Mouse (Mus musculus): Measurements from ENCODE around the gene Sik3. TPM values are rescaled to one million over a fixed set of nuclear protein-coding genes. Genes with fewer than 3 reads are reported as not detected.

Gene Sik3
- total RNA-seq, 2 experiments from 2014 or later: 56.3 to 63.1 TPM

DNA sequence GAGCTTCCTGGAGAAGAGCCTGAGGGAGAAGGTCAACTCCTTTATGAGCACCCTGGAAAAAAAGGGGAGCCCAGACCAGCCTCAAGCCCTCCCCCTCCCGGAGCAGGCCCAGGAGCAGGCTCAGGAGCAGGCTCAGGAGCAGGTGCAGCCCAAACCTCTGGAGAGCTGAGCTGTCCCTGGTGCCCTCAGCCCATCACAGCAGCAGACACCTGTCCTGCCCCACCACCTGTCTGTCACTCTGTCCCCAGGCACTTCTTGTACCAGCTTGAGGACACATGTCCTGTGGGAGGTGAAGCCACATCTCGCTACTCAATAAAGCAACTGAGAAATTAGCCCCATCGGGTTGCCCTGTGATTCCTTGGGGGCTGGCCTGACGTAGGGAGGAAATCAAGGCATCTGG lies 230.5 kb downstream of the Sik3 start:
- no peak for DNase-seq
- intact Hi-C loops (cut with DNase I): loop anchor here (1.0 kb wide), 1 partner anchor 240 kb away; no protein-coding TSS in a partner anchor

- DNase-seq: no peak
- intact Hi-C loops (cut with DNase I): loop anchor here (1.0 kb wide), 1 partner anchor 240 kb away; no protein-coding TSS in a partner anchor
Measured at GRCm38 (mm10) chr9:46243584-46243983, 231.0 kb downstream of the Sik3 start.

DNA sequence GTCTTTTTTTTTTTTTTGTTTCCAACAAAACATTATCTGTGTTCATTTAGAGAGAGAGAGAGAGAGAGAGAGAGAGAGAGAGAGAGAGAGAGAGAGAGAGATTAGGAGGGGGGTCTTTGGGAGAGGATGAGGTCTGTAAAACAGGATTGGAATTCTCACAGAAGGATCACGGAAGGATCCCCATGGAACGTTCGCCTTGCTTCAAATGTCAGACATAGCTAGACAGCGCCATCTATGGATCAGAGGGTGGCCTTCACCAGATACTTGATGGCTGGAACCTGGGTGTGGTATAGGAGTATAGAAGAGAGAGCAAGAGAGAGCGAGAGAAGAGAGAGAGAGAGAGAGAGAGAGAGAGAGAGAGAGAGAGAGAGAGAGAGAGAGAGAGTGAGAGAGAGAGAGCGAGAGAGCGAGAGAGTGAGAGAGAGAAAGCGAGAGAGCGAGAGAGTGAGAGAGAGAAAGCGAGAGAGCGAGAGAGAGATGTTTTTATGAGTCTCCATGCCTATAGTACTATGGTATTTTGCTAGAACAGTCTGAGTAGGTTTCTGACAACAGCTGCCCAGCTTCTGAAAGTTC lies 234.2 kb downstream of the Sik3 start:
- intact Hi-C loops (cut with DNase I): loop anchor here (1.0 to 2.0 kb wide), 2 partner anchors 16 to 244 kb away; no protein-coding TSS in a partner anchor
- DNase-seq: peak; percentile 67 to 82

- intact Hi-C loops (cut with DNase I): no loop called here
- DNase-seq: no peak
Measured at GRCm38 (mm10) chr9:46256177-46256576, 243.6 kb downstream of the Sik3 start.

- DNase-seq: peak in 1 of 2 experiments; percentile 16
- intact Hi-C loops (cut with DNase I): no loop called here
Measured at GRCm38 (mm10) chr9:46256658-46257385, 244.2 kb downstream of the Sik3 start.

GRCm38 (mm10) chr9:46257546-46257945 lies 244.9 kb downstream of the Sik3 start:
- intact Hi-C loops (cut with DNase I): no loop called here
- peak in 1 of 2 experiments; percentile 22 for DNase-seq

GRCm38 (mm10) chr9:46259111-46259510 lies 246.5 kb downstream of the Sik3 start:
- DNase-seq: no peak
- intact Hi-C loops (cut with DNase I): no loop called here

- intact Hi-C loops (cut with DNase I): no loop called here
- DNase-seq: no peak
Measured at GRCm38 (mm10) chr9:46261131-46261530, 248.5 kb downstream of the Sik3 start.

DNA sequence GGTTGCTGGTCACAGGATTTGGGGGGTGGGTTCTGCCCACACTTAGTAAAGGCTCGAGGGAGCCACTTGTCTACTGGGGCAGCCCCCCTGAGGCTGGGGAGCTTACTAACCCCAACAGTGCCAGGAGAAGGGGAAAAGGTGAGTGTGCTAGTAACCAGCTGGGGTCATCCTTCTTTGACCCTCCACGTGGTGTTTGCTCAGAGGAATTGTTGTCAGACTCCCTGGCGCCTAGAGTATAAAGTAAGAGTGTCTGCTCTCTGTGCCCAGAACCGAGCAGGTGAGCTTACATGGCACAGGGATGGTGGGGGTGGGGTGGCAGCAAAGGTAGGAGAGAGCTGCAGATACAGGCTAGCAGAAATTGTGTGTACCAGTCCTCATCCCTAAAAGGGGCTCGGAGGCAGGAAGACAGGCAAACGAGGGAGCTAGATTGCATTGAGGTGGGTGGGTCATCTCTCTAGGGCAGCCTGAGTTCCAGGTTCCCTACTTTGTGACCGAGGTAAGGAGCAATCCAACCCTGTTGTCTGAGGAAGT lies 255.8 kb downstream of the Sik3 start, which contains the start of gene Apoa5:
Gene Apoa5 (plus strand): TSS at position 291 of the 531 bp plus-strand sequence.
- intact Hi-C loops (cut with DNase I): no loop called here
- no peak for DNase-seq

DNA sequence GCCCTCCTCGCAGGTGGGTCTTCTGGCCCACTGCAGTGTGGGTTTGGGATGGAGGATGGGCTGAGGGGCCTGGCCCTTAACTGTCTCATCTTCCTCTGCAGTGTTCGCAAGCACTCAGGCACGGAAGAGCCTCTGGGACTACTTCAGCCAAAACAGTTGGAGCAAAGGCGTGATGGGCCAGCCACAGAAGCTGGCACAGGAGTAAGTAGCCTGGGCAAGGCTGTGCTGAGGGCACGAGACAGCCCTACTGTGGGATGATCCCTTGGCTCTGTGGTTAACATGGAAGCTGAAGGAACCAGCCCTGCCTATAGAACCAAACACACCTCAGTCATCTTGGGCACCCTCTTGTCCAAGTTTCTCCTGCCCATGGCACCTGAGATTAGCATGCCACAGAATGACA lies 256.5 kb downstream of the Sik3 start:
- DNase-seq: no peak
- intact Hi-C loops (cut with DNase I): no loop called here

- no peak for DNase-seq
- intact Hi-C loops (cut with DNase I): loop anchor here (5.0 kb wide), 1 partner anchor 363 kb away; the partner anchor contains the start of genes Pcsk7 and Rnf214
Measured at GRCm38 (mm10) chr9:46270782-46271181, 258.2 kb downstream of the Sik3 start.

DNA sequence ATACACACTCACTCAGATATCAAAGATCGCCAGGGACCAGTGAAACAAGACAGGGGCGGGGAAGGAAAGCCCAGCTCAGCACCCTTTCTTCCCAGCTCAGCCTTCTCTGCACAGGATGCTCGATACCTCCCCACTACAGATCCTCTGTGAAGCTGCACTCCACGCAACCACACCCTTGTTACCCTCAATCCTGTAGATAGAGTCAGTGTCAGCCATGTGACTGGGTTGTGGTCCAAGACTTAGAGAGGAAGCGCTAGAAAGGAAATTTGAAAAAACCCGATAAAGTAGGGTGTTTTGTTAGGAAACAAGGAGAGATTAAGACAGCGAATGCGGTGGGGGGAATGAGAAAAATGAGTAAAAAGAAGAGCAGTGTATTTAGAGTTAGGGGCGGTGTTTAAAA lies 259.4 kb downstream of the Sik3 start:
- intact Hi-C loops (cut with DNase I): loop anchor here (5.0 kb wide), 1 partner anchor 365 kb away; the partner anchor contains the start of genes Pcsk7 and Rnf214

GRCm38 (mm10) chr9:46272677-46273454 lies 260.2 kb downstream of the Sik3 start, which contains the start of gene Zpr1:
Zpr1 (plus strand) TSS chr9:46273064.
- intact Hi-C loops (cut with DNase I): loop anchor here (5.0 kb wide), 1 partner anchor 366 kb away; the partner anchor contains the start of genes Pcsk7 and Rnf214
- peak; percentile 87 to 90 for DNase-seq

More for the DNA sequence above, 259.4 kb downstream of the Sik3 start:
- DNase-seq: no peak

Other genes with a start within 250 kb of the Sik3 start
- gene Cep164, start 184.1 kb upstream of the Sik3 start, total RNA-seq (2021): 1 to 10 TPM; 7.0 TPM
- 10 to 100 TPM; 39.8 to 40.4 TPM for gene Bace1, start 174.2 kb upstream of the Sik3 start, total RNA-seq (2021)
- 10 to 100 TPM; 23.3 to 24.5 TPM for gene Pcsk7, start 106.3 kb upstream of the Sik3 start, total RNA-seq (2021)
- 10 to 100 TPM; 27.9 to 28.3 TPM for gene Rnf214, start 105.9 kb upstream of the Sik3 start, total RNA-seq (2021)
- 10 to 100 TPM; 52.9 to 60.8 TPM for gene Tagln, start 76.8 kb upstream of the Sik3 start, total RNA-seq (2021)
- 10 to 100 TPM; 71.9 to 80.7 TPM for gene Sidt2, start 57.6 kb upstream of the Sik3 start, total RNA-seq (2021)
- 10 to 100 TPM; 67.7 to 67.8 TPM for gene Pafah1b2, start 130 bp upstream of the Sik3 start, total RNA-seq (2021)
- under 1 TPM in 1 of 2 experiments, not detected in 1; 0.29 TPM for gene Apoa1, start 215.8 kb downstream of the Sik3 start, total RNA-seq (2021)
- gene Apoc3, start 222.8 kb downstream of the Sik3 start, total RNA-seq (2021): not detected
- gene Apoa4, start 227.9 kb downstream of the Sik3 start, total RNA-seq (2021): under 1 TPM in 1 of 2 experiments, not detected in 1; 0.12 TPM

Measured in heart, postnatal 14 days (tissue).